Mouse (Mus musculus): ENCODE data around the gene Cox6a2. TPM values are rescaled to one million over a fixed set of nuclear protein-coding genes. Genes with fewer than 3 reads are reported as not detected.
"Not testable (repeated sequence)": the region's sequence is repeated elsewhere in the genome, so short reads cannot be mapped to it uniquely, and the experiment has no call there.

Cox6a2 gene
- polyA plus RNA-seq, 1 experiment from 2014 or later = not detected

DNA sequence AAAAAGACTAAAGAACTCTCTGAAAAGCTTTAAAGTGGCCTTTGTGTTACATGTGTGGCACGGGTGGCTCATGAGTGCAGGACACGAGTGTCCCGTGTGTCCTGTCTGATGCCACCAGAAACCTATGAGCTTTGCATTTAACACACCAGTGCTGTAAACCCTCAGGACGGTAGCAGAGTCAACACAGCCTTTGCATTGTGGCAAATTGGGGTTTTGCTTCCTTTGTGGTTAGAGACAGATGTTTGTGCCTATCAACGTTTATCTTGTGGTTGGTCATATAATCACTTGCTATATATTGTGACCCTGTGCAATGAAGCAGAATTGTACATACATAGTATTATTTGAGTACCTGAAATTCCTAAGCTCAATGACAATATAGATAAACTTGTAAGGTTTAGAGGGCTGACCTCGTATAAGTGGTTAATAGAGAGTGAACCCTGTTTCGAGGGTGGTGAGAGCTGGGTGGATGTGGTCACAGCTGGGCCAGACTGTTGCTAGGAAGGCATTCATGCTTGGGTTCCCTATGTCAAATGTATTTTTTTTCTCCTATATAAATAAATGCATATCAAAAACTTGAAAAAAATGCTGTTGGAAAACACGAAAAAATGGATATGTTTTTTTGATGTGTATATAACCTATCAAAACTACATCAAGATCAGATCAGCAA lies 47.4 kb downstream of the Cox6a2 start:
- not testable (repeated sequence) for H3K27ac ChIP-seq; H3K27me3 ChIP-seq (replicated peaks); ATAC-seq (replicated peaks); H3K4me3 ChIP-seq; H3K9ac ChIP-seq; H3K4me2 ChIP-seq; H3K36me3 ChIP-seq (replicated peaks); H3K4me1 ChIP-seq; H3K9me3 ChIP-seq
- WGBS = 80% methylated on average over 8 of the region's 8 CpGs

Other genes with a start within 250 kb of the Cox6a2 start
- gene Fus, start 238.9 kb downstream of the Cox6a2 start, polyA plus RNA-seq (2015; fragmentation: Nextera tagmentation; extraction: Ambion mirVana) = 380 and 381 TPM in 2 replicates
- gene Pycard, start 212.5 kb downstream of the Cox6a2 start, polyA plus RNA-seq (2015; fragmentation: Nextera tagmentation; extraction: Ambion mirVana) = 6.5 and 7.9 TPM in 2 replicates
- gene Trim72, start 202.4 kb downstream of the Cox6a2 start, polyA plus RNA-seq (2015; fragmentation: Nextera tagmentation; extraction: Ambion mirVana) = 0.10 TPM in 1 of 2 replicates, not detected in the other
- gene Itgam, start 143.7 kb downstream of the Cox6a2 start, polyA plus RNA-seq (2015; fragmentation: Nextera tagmentation; extraction: Ambion mirVana) = 1.3 and 1.4 TPM in 2 replicates
- gene Gm49368, start 143.7 kb downstream of the Cox6a2 start, polyA plus RNA-seq (2015; fragmentation: Nextera tagmentation; extraction: Ambion mirVana) = not detected in 2 replicates
- 0.04 and 0.08 TPM in 2 replicates for gene Itgax, start 76.8 kb downstream of the Cox6a2 start, polyA plus RNA-seq (2015; fragmentation: Nextera tagmentation; extraction: Ambion mirVana)
- gene Itgad, start 52.0 kb downstream of the Cox6a2 start, polyA plus RNA-seq (2015; fragmentation: Nextera tagmentation; extraction: Ambion mirVana) = not detected in 2 replicates
- gene Armc5, start 31.0 kb upstream of the Cox6a2 start, polyA plus RNA-seq (2015; fragmentation: Nextera tagmentation; extraction: Ambion mirVana) = 14.2 and 16.2 TPM in 2 replicates
- 8.1 and 8.5 TPM in 2 replicates for gene 9130023H24Rik, start 31.6 kb upstream of the Cox6a2 start, polyA plus RNA-seq (2015; fragmentation: Nextera tagmentation; extraction: Ambion mirVana)
- 23.3 and 24.2 TPM in 2 replicates for gene Tgfb1i1, start 40.4 kb upstream of the Cox6a2 start, polyA plus RNA-seq (2015; fragmentation: Nextera tagmentation; extraction: Ambion mirVana)
- gene Slc5a2, start 59.3 kb upstream of the Cox6a2 start, polyA plus RNA-seq (2015; fragmentation: Nextera tagmentation; extraction: Ambion mirVana) = 0.12 TPM in 1 of 2 replicates, not detected in the other
- 21.6 and 24.6 TPM in 2 replicates for gene BC017158, start 91.8 kb upstream of the Cox6a2 start, polyA plus RNA-seq (2015; fragmentation: Nextera tagmentation; extraction: Ambion mirVana)
- 43.0 and 50.4 TPM in 2 replicates for gene Rgs10, start 212.4 kb upstream of the Cox6a2 start, polyA plus RNA-seq (2015; fragmentation: Nextera tagmentation; extraction: Ambion mirVana)